Mouse (Mus musculus): ENCODE measurements at regions not wholly inside any gene's neighbourhood (a gene's known extent, or its start where the extent isn't known, plus 50 kb on each side); places are given as distances from the start of the nearest gene placed in this dataset.

DNA sequence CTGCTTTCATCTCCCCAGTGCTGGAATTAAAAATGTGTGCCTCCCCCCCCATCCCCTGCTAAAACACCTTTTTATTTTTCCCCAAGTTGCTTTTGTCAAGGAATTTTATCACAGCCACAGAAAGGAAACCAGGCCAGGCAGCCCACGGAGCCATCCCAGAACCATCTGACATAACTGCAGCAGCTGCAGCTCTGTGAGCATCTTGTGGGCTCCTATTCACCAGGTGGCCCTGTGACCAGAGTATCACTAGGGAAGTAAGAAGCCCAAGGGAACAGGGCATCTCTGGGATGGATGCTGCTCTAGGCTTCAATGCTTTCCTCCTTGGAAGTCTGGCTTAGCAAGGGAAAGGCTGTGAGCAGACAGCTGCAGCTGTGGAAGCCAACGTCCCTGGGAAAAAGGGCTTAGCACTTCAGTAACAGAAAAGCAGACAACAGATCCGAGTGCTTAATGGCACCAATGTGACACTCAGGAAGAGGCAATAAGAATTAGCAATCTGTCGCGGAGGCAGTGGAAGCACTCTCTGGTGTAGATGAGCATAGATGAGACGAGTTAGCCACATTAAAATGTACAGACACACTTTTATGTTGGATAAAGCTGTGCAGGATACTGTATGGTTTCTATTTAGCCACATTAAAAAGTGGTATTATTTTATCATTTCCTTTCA lies 1183.0 kb downstream of the 4930447A16Rik start:
- no peak for TF ChIP-seq CTCF (IDR thresholded peaks at IDR 0.05; ENCODE audit: control insufficient read depth, insufficient read depth, insufficient replicate concordance, low read depth, low read length)
- TF ChIP-seq POLR2A (IDR thresholded peaks at IDR 0.05; ENCODE audit: control insufficient read depth, low read depth, low read length), result no peak

Measured in testis, adult 2 months (tissue).